Mouse (Mus musculus): Measurements from ENCODE around the gene Carmil1.

- TF ChIP-seq POLR2A (IDR thresholded peaks at IDR 0.05; ENCODE audit: extremely low read depth, insufficient read depth, low read length) = no peak
- no peak for TF ChIP-seq CTCF (IDR thresholded peaks at IDR 0.05; ENCODE audit: low read depth, low read length)
These were observed 185.6 kb downstream of the Carmil1 start for GRCm38 (mm10) chr13:24094825-24095547.

Measured in liver, adult 2 months (tissue).